Mouse (Mus musculus): ENCODE results near the gene Gm867.

GRCm38 (mm10) chr10:75889406-75890153 lies 50.9 kb downstream of the Gm867 start:
- no peak for TF ChIP-seq CTCF (IDR thresholded peaks at IDR 0.05; ENCODE audit: borderline replicate concordance, insufficient read depth, low read depth, low read length)
- TF ChIP-seq POLR2A (IDR thresholded peaks at IDR 0.05; ENCODE audit: borderline replicate concordance, insufficient read depth, low read length) = no peak
